In the genomic region with DNA sequence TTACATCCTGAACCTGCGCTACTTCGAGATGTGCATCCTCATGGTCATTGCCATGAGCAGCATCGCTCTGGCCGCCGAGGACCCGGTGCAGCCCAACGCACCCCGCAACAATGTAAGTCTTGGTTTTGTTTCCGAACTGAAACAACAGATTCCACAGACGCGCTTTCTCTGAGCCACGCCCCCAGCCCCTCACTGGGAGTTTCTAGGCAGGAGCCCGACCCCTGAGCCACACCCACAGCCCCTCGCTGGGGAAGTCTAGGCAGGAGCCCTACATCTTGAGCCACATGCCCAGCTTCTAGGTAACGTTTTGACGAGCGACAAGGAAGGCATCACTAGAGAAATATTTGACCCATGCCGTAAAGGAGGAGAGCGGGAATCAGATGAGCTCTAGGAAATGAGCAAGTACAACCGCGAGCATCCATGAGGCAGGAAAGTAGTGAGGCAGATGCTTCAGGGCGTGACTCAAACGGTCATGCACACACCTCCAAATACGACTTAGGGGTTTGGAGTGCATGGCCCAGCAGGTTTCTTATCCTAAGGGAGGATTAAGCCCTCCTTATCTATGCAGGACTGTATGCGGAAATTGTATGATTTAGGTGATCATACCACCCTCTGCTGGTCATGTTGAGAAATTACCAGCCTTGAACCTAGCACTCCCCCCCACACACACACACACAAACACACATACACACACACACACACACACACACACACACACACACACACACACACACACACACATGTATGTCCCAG, we compare ENCODE assay signal across 8 mouse cellular contexts.
DNase-seq lines count a peak whose midpoint lies in the region; ATAC-seq lines count a peak whose summit lies in the region.

No protein-coding gene starts in this region.

- no peak for DNase-seq in heart, adult 11 months
- peak; percentile 77 for DNase-seq in ES-CJ7 (ENCODE audit: low read depth, low spot score)
- DNase-seq in cerebellum, postnatal 10 days: peak; percentile 51 to 72
- no peak for DNase-seq in ovary, postnatal 14 days (ENCODE audit: low spot score)
- DNase-seq in right cerebral cortex, adult 18-20 months: no peak

- no peaks in the 10 kb centered on the region for H3K36me3 ChIP-seq in heart, embryonic 15.5 days
- no peaks in the 10 kb centered on the region for H3K36me3 ChIP-seq in liver, embryonic 12.5 days

- no peak overlapping the region for H3K27ac ChIP-seq in heart, embryonic 15.5 days
- no peak overlapping the region for H3K27ac ChIP-seq in liver, embryonic 12.5 days

- H3K4me1 ChIP-seq in heart, embryonic 15.5 days (replicated peaks): peaks cover 8% of the 10 kb centered on the region; the same call in 1 of the 2 replicates
- H3K4me1 ChIP-seq in liver, embryonic 12.5 days: peaks cover 8% of the 10 kb centered on the region

- H3K9me3 ChIP-seq in heart, embryonic 15.5 days (replicated peaks): no peaks in the 10 kb centered on the region
- no peaks in the 10 kb centered on the region for H3K9me3 ChIP-seq in liver, embryonic 12.5 days (replicated peaks)

- H3K4me2 ChIP-seq in heart, embryonic 15.5 days: peak overlapping the region; percentile 36; the same call in 1 of the 2 replicates
- H3K4me2 ChIP-seq in liver, embryonic 12.5 days: peak overlapping the region; percentile 25

- H3K27me3 ChIP-seq in heart, embryonic 15.5 days: peaks cover 30% of the 10 kb centered on the region
- H3K27me3 ChIP-seq in liver, embryonic 12.5 days (replicated peaks): peaks cover 61% of the 10 kb centered on the region

- ATAC-seq in heart, embryonic 15.5 days (replicated peaks; ENCODE audit: insufficient number of reproducible peaks, insufficient read depth, low FRiP score, low read depth): no peak
- no peak for ATAC-seq in liver, embryonic 12.5 days
- ATAC-seq in frontal cortex, adult (ENCODE audit: low TSS enrichment): no peak

- 25% methylated on average over 25 of the region's 25 CpGs for WGBS in heart, embryonic 15.5 days
- 22% methylated on average over 25 of the region's 25 CpGs for WGBS in liver, embryonic 12.5 days (ENCODE audit: insufficient replicate concordance)

- H3K4me3 ChIP-seq in heart, embryonic 15.5 days: no peak overlapping the region
- H3K4me3 ChIP-seq in liver, embryonic 12.5 days: no peak overlapping the region

- no peak overlapping the region for H3K9ac ChIP-seq in heart, embryonic 15.5 days
- no peak overlapping the region for H3K9ac ChIP-seq in liver, embryonic 12.5 days

Comparison
In these comparisons a context has a peak if more than half of its experiments do, and no peak if none do; other contexts are left out.
1. DNase-seq: peak in ES-CJ7 (single experiment) and cerebellum, postnatal 10 days (2 of 2); none in heart, adult 11 months (single experiment), ovary, postnatal 14 days (single experiment) and right cerebral cortex, adult 18-20 months (single experiment).